Mouse (Mus musculus) 416B (cell line): ENCODE data around the gene Snx32.

Source experiments
- DNase-seq: peaks from one replicate; pipeline ENCODE4 v3.0.0; 2011; ENCODE audit warnings: low read depth

The Snx32 gene

GRCm38 (mm10) chr19:5457746-5458442 is 52.4 kb downstream of the Snx32 start, which contains the start of gene Ccdc85b:
Ccdc85b (minus strand) TSS chr19:5457894.
- DNase-seq, result no peak

- peak; percentile 91 for DNase-seq
Measured at GRCm38 (mm10) chr19:5456922-5457745, 53.2 kb downstream of the Snx32 start.

- DNase-seq, result peak; percentile 52
Measured at GRCm38 (mm10) chr19:5456241-5456921, 54.0 kb downstream of the Snx32 start.

- DNase-seq, result no peak
Measured at GRCm38 (mm10) chr19:5455568-5455967, 54.8 kb downstream of the Snx32 start.

- no peak for DNase-seq
Measured at GRCm38 (mm10) chr19:5455037-5455436, 55.3 kb downstream of the Snx32 start.

- DNase-seq, result peak; percentile 56
Measured at GRCm38 (mm10) chr19:5451766-5452165, 58.6 kb downstream of the Snx32 start.

GRCm38 (mm10) chr19:5449673-5450072 is 60.7 kb downstream of the Snx32 start:
- DNase-seq, result no peak

- DNase-seq, result peak; percentile 84
Measured at GRCm38 (mm10) chr19:5448354-5449150, 61.8 kb downstream of the Snx32 start.

- DNase-seq, result peak; percentile 85
Measured at GRCm38 (mm10) chr19:5447515-5448353, 62.6 kb downstream of the Snx32 start, which contains the start of gene Fosl1. Fosl1 (plus strand) TSS chr19:5447547.

GRCm38 (mm10) chr19:5445747-5446146 is 64.6 kb downstream of the Snx32 start:
- DNase-seq, result no peak

- DNase-seq, result no peak
Measured at GRCm38 (mm10) chr19:5444954-5445353, 65.4 kb downstream of the Snx32 start.

GRCm38 (mm10) chr19:5444371-5444908 is 65.9 kb downstream of the Snx32 start:
- DNase-seq, result peak; percentile 81
